Mouse (Mus musculus): ENCODE measurements around the gene Map4k3.

The Map4k3 gene

DNA sequence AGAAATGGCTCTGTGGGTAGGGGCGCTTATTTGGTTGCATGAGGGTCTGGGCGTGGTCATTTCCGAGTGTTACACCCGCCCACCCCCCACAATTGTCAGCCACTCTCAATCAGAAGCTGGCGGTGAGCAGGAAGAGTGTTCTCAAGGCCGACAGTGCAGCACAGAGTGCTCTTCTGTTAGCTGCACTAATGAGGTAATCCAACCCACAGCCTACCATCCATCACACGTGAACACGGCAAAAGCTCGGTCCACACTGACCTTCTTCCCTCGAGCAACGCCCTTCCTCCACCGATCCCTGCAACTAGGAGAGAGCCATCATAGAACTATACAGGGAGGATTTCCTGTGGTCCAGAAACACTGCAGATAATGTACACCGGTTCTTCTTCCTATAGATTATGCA is 36.1 kb downstream of the Map4k3 start:
- in situ Hi-C loops (cut with MboI, MseI) = loop anchor here in 1 of 2 experiments (10.0 kb wide), 1 partner anchor 1143 kb away; no protein-coding TSS in a partner anchor

DNA sequence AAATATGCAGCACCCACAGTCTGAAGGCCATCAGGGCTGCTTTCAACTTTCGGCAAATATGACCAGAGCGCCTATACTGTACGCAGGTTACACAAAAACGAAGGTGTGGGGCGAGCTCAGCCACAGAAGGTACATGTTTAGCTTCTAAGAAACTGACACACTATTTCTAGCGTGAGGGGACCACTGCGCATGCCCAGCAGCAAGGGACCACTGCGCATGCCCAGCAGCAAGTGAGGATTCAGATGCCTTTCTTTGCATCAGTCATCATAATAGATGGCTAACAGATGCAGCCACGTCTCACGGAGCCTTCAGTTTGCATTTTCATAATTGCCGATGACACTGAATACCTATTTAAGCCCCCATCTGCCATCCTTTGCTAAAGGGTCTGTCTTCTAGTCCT is 39.6 kb downstream of the Map4k3 start:
- in situ Hi-C loops (cut with MboI, MseI) = no loop called here

DNA sequence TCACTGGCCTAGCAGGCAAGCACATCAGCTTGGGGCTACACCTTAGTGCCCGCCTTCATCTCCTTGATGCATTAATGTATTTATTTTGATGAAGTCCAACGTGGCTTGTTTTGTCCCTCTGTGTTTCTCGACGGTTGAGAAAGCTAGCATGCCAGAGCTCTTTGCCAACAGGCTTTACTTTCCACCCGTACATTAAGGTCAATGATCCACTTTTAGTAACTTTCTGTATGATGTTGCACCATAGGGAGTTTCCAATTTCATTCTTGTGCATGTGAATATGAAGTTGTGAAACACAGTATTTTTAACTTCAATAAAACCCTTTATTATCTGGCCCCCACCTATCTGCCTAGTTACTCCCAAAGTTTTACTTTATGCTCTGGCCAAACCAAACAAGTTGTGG is 42.2 kb downstream of the Map4k3 start:
- in situ Hi-C loops (cut with MboI, MseI) = no loop called here

DNA sequence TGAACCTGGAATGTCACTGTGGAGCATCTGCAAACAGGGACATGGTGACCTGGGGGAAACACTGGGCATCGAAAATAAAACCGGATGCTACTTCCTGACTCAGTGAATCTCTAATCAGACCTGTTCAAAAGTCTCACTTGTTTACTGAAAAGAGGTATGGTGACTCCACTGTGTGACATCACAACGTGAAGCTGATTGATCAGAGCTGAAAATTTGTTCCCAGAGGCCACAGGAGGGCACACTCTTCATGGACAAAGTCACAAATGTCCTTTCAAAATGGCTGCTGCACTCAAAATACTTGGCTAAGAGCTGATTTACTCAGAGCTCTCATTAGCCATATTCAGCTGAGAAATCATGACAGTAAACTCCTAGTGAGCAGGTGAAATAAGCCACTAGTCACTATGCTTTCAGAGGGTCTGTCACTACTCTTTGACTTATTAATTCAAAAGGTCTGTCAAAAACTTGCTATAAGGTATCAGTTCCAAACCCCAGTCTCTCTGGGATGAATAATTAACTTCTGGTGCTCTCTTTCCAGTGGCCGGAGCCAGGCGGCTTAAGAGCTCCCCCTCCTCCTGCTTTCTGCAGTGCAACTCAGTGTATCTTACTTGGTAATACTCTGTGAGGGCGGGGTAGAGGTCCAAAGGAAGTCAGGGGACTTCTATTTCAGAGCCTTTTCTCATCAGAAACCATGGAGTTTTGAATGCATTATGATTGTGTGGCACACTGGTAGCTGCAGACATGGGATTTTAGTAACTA is 44.3 kb downstream of the Map4k3 start:
- in situ Hi-C loops (cut with MboI, MseI) = no loop called here

DNA sequence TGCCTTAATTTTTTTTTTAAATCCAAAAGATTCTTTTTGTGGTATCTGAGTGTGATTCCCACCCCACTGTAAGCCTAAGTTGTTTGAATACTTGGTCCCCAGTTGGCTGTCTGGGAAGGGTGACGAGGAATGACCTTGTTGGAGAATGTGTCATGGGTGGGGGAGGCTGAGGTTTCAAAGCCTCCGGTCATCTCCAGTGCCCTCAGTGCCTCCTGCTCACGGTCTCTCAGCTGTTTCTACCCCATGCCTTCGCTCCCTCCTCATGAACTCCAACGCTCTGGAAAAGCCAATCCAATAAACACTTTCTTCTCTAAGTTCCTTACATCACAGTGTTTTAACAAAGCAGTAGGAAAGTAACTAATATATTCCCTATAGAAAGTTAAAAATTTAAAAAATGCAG is 45.2 kb downstream of the Map4k3 start:
- in situ Hi-C loops (cut with MboI, MseI) = no loop called here

DNA sequence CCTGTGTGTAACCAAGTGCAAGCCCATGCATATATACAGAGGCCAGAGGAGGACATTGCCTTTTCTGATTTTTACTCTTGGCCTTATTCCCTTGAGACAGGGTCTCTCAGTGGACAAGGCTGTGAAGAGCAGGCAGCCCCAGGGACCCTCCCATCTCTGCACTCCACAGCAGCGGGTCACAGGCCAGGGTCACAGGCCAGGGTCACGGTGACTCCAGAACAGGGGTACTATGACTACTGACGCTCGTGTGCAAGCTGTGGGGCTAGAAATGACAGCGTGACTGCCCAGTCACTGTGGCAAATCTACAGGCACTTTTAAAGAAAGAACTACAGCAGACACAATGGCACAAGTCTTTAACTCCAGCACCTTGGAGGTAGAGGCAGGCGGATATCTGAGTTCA is 50.1 kb downstream of the Map4k3 start:
- in situ Hi-C loops (cut with MboI, MseI) = no loop called here

DNA sequence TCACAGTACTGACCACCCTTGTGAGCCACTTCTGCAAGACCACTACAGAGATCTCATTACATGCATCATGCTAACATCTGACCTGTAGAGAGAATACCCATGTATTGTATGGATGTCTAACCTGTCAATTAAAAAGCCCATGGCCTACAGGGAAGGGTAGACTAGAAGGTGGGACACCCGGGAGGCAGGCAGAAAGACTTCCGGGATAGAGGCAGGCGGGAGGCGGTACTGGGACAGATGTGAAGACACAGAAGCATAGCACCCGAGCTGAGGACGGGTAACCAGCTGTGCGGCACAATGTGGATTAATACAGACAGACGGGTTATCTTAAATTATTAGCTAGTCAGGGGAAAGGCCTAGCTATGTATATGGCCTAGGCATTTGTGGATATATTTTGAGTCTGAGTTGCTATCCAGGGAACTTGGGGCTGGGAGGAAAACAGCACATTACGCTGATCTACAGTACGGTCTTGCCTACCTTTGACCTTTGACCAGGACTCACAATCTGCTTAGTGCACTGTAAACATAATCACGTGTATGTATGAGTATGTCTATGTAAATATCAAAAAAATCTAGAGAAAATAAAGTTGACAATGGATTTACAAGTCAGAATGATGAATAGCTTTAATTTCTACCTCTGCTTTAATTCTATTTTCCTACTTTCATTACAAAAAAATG is 51.3 kb downstream of the Map4k3 start:
- in situ Hi-C loops (cut with MboI, MseI) = no loop called here

DNA sequence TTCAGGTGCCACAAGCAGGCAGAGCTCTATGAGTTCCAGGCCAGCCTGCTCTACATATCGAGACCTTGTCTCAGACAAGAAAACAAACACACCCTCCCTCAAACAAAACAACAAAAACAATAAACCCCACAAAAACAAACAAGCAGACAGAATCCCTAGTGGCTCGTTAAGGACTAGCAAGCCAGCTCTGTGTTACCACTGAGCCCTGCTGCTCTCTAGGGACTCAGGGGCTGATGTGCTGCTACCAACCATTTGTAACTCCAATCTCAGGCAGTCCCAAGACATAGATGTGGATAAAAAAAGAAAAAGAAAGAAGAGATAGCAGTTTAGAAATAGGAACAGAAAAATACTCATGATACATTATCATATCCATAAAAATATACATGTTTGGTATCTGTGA is 52.1 kb downstream of the Map4k3 start:
- in situ Hi-C loops (cut with MboI, MseI) = no loop called here

DNA sequence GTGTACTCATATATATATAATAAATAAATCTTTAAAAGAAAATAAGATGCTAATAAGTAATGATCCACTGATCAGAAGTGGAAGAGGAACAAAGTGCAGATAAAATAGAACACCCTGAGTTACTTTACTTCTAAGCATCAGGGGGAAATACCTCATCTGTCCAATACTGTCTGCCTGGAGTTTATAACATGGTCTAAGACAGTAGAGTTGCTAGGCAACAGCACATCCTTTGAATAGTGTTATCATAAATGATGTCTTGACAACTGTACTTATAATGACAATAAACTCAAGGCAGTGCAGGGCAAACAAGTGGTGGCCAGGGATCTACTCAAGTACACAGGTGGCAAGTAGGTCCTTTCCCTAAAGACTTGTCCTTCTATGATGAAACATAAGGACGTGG is 57.9 kb downstream of the Map4k3 start:
- in situ Hi-C loops (cut with MboI, MseI) = no loop called here

DNA sequence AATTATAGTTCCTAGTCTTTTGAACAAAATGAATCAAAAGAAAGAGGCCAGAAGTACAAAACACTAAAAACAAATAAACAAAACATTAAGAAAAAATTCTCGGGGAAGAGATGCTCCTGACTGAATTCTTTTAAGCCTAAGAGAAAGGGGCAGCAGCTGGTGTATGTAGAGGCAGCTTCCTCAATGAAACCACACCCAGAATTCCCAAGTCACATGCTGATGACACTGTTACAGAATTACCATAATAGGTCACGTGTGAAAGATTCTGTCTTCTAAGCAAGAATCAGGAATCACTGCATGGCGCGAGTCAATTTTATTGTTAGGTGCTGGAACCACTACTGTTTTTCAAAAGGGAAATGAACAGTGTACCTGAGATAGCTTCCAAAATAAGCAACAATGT is 64.7 kb downstream of the Map4k3 start:
- in situ Hi-C loops (cut with MboI, MseI) = no loop called here

DNA sequence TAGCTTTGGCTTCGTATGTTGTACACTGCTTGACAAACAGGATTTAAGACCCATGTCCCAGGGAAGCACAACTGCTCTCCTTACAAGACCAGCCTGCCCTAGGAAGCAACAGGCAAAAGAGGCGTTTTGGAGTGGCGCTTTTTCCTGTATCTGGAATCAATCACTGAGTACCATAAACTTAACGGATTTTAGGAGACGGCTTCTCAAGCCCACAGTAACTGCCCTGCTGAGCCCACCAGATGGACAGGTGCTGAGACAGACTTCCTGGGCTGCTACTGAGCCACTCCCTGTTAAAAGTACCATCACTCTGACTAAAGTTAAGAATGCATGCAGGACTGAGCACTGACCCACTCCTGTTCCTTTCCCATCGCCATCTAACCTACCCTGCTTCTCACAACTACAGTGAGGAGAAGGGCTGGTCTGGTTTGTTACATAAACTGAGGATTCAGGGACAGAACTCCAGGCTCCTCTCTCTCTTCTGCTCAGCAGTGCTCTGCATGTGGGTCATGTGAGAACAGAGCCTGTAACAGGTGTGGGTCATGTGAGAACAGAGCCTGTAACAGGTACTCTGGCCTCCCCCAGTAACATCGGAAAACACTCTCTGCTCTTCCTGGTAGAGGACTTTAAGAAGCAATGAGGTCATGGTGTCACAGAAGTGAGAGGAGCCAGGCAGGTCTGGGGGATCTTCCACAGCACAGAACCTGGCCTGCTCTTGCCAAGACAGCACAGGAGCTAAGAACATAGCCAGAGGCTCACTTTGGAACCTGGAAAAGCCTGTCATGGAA is 65.3 kb downstream of the Map4k3 start:
- in situ Hi-C loops (cut with MboI, MseI) = no loop called here

DNA sequence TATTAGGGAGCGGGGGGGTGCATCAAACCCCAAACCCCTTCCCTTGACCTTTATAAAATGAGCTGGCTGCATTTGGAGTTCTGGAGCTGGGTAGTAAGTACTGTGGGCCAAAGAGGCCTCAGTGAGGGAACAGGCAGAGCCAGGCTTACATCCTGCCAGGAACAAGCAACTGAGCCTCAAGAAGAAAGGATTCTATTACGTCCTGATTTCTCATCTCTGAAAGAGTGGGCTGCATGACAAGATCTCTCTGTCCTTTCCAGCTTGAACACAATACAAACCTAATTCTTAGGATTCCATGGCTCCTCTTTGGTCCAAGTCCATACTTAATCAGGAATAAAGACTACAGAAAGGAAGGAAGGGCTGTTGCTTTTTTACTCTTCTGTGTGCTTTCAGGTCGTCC is 66.4 kb downstream of the Map4k3 start:
- in situ Hi-C loops (cut with MboI, MseI) = no loop called here

DNA sequence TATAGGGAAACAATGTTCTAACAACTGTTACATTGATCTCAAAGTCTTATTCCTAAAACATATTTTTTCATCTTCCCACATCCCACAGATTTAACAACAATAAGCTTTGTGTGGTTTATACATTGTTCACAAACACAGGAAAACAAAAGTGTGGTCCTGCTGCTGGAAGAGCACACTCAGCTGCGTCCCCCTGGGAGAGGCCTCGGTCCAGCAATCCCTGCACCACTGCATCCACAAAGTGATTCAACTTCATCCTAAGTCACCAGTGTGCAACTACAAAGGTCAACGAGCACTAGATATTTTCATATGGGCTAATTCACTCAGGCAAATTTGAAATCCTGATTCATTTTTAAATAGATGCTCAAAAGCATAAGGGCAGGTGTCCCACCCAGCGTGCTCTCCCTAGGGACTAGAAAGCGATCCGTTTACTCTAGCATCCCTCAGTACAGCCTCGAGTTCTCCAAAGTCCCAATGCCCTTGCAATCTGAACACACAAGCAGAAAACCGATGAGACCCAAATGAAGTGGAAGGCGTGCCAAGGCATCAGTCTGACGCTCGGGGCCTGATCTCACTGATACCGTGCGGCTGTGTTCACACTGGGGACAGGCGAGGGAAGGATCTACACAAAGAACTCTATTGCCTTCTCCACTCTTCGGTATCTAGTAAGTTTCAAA is 67.4 kb downstream of the Map4k3 start:
- in situ Hi-C loops (cut with MboI, MseI) = no loop called here

DNA sequence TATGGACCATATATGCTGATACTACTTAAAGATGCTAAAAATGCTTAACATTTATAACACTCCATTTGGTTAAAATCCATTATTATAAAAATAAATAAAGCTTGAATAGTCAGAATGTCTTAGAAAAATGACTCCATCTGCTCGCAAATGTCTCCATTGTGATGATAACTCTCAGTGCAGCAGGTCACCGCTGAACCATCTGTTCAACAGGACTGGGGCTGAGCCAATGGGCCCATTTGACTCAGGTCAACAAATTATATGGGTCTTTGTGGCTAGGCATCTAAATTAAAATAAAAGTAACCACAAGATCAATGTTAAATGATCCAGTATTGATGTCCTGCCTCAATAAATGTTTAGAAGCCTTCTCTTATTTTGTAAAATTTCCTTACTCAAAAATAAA is 68.1 kb downstream of the Map4k3 start:
- in situ Hi-C loops (cut with MboI, MseI) = no loop called here

DNA sequence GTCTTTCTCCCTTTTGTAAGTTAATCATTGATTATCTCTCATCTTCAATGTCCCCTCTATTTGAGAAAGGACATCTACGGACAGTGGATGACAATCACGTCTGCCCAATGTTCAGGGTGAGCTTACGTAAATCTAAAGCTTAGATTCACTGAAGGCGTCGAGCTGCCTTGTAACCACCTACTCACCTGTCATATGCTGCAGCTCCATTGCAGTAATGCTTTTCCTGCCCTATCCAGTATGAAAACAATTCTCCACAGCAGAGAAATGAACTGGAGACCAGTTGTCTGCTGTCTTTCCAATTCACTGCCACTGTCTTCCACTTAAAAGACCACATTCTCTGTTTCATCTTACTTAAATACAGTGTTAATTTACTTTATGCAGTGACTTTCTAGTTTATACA is 68.5 kb downstream of the Map4k3 start:
- in situ Hi-C loops (cut with MboI, MseI) = no loop called here

DNA sequence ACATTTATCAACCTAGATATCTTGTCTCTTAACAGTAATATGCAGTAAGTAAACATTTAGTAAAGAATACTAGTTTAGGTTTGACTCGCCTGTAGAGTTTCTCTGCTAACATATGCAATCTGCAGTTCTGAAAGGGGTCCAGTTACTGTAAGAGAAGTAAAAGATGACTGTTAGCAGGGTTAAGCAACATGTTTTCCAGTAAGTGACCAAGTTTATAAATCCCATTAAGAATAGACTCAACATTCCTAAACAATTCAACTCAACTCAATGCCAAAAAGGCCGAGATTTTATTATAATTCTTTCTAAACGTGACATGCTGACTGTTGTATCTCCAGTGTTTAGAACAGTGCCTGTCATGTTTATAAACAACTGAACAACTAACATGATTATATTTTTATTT is 74.0 kb downstream of the Map4k3 start:
- in situ Hi-C loops (cut with MboI, MseI) = no loop called here

DNA sequence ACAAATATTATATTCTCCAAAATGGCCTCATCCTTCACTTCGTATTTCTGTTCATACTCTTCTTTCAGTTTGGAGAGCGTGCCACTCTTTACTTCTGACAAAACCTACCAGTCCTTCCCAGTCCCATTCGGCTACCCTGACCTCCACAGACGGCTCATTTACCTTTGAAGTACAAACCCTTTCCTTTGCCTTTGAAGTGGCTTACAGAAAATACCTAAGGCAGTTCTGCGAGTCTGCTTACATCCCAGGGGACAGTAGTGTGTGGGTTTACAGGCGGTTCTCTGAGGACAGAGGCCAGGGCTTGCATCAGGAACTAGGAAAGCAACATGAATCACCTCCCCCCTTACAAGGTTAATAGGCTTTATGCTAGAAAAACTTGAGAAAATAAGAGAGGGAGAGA is 75.5 kb downstream of the Map4k3 start:
- in situ Hi-C loops (cut with MboI, MseI) = no loop called here

DNA sequence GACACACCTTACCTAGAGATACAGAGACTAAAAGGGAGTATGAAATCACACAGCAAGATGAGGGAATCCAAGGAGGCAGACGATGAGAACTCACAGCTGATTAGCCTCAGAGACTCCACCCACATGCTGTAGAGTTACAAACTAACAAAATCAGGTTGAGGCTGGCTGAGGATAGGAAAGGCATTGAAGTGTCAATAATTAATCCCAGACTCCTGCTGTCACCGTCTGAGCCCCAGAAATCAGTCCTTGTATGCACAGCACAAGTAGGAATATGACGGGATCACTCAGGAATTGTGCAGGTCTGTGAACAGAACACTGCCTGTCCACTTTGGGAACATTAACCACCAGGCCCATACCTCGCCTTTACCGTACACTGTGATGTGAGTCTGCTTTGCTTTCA is 81.4 kb downstream of the Map4k3 start:
- in situ Hi-C loops (cut with MboI, MseI) = loop anchor here in 1 of 2 experiments (10.0 kb wide), 1 partner anchor 1822 kb away; no protein-coding TSS in a partner anchor

DNA sequence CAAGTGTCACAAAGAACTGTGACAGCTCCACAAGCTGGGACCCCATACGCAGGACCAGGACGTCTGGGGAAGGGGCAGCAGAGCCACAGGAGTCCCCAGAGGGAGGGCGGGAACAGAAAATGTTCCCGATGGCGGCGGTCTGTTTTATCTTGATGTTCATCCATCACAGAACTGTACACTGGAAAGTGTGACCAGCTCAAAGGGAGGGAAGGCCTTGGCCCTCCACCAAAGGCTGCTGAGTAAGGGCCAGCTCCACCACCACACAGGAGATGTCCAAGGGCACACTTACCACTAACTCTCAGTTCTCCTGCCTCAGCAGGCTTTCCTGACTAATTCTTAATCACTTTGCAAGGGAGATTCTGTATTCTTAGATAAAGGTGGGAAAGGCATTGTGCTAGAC is 82.2 kb downstream of the Map4k3 start:
- in situ Hi-C loops (cut with MboI, MseI) = loop anchor here in 1 of 2 experiments (10.0 kb wide), 1 partner anchor 1821 kb away; no protein-coding TSS in a partner anchor

DNA sequence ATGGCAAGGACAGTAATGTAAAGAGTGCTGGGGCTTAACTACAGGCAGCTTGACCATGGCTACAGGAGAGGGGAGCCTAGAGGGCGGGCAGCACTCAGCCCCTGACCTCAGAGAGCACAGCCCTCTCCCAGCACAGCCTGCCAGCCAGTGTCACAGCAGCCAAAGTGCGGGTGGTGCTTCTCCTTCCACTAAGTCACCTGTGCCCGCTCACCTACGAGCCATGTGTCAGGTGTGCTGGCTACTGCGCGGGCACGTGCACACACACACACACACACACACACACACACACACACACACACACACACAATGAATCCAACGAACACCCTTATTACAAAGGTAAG is 82.6 kb downstream of the Map4k3 start:
- in situ Hi-C loops (cut with MboI, MseI) = loop anchor here in 1 of 2 experiments (10.0 kb wide), 1 partner anchor 1821 kb away; no protein-coding TSS in a partner anchor

DNA sequence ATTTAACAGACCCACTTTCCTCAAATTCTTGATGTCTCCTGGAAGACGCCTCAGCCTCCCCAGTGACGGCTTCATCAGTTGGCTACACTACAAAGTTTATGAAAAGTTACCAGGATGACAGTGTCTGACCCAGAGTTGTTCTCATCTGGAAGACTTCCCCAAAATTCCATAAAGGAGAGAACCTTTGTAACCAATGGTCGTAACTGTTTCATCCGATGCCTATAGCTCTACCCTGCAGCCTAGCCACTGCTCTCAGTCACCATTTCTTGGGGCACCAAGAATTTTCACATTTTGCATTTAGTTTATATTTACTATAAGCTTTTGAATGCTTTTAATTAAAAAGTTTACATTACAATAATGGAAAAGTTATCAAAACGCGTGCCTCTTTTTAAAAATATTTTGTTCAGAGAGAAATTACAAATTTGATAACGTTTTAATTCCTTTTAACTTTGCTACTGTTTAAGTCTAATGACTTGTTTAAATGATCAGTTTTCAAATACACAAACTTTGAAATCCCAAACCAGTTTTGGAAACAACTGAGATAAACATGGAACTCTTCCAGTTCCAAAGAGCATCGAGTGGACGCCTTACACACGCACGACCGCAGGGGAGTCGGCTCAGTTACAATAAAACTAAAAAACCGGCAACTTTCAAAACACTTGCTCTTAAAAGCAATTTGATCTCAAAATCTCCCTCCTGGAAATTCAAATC is 83.1 kb downstream of the Map4k3 start:
- in situ Hi-C loops (cut with MboI, MseI) = loop anchor here in 1 of 2 experiments (10.0 kb wide), 1 partner anchor 1820 kb away; no protein-coding TSS in a partner anchor
